Mouse (Mus musculus) forebrain, embryonic 16.5 days (tissue): ENCODE data around the gene Msi2. TPM values are rescaled to one million over a fixed set of nuclear protein-coding genes. Genes with fewer than 3 reads are reported as not detected.

ENCODE experiments used
- ATAC-seq: fragments of 200-750 bp; cut with Nextera tagmentation; 2 replicates; pipeline ENCODE4 v1.8.0; 2017; ENCODE audit warnings: mild to moderate bottlenecking, moderate library complexity
- H3K27ac ChIP-seq: fragments of 300-500 bp; sonication (generic); 2 replicates; pipeline ENCODE4 v1.5.1; 2014; ENCODE audit warnings: low read length, control low read depth
- H3K27me3 ChIP-seq: fragments of 300-500 bp; sonication (generic); replicated peaks from 2 replicates; pipeline ENCODE4 v1.6.1; 2014; ENCODE audit warnings: low read length; ENCODE audit not compliant: control insufficient read depth, insufficient read depth
- H3K36me3 ChIP-seq: fragments of 300-500 bp; sonication (generic); 2 replicates; pipeline ENCODE4 v1.6.1; 2014; ENCODE audit not compliant: control insufficient read depth, insufficient read depth
- H3K4me1 ChIP-seq: fragments of 300-500 bp; sonication (generic); replicated peaks from 2 replicates; pipeline ENCODE4 v1.6.1; 2014; ENCODE audit warnings: low read length; ENCODE audit not compliant: control insufficient read depth, insufficient read depth
- H3K4me2 ChIP-seq: fragments of 300-500 bp; sonication (generic); 2 replicates; pipeline ENCODE4 v1.6.1; 2014; ENCODE audit warnings: mild to moderate bottlenecking, low read length, control low read depth
- H3K4me3 ChIP-seq: fragments of 300-500 bp; sonication (generic); replicated peaks from 2 replicates; pipeline ENCODE4 v1.5.1; 2014; ENCODE audit warnings: mild to moderate bottlenecking, low read length, control low read depth
- H3K9ac ChIP-seq: fragments of 300-500 bp; sonication (generic); replicated peaks from 2 replicates; pipeline ENCODE4 v1.6.1; 2014; ENCODE audit warnings: low read depth, low read length, control low read depth
- H3K9me3 ChIP-seq: fragments of 300-500 bp; sonication (generic); 2 replicates; pipeline ENCODE4 v1.6.1; 2016; ENCODE audit warnings: low read length; ENCODE audit not compliant: control insufficient read depth
- WGBS: fragments of 180-500 bp; shearing (Covaris S2); extraction: QIAGEN DNeasy Blood & Tissue Kit; methylation state at CpG from one replicate; pipeline ENCODE4 v1.1.7; 2014; 5-methylcytosine and 5-hydroxymethylcytosine counted together
- polyA plus RNA-seq: library from polyadenylated mRNA; unstranded; fragments of >200 nt; fragmentation: Nextera tagmentation; extraction: Ambion mirVana; gene quantifications from 2 replicates; pipeline ENCODE4 v1.2.1, GENCODE M21; 2015

The Msi2 gene
- polyA plus RNA-seq, 1 experiment from 2014 or later: 23.4 TPM

DNA sequence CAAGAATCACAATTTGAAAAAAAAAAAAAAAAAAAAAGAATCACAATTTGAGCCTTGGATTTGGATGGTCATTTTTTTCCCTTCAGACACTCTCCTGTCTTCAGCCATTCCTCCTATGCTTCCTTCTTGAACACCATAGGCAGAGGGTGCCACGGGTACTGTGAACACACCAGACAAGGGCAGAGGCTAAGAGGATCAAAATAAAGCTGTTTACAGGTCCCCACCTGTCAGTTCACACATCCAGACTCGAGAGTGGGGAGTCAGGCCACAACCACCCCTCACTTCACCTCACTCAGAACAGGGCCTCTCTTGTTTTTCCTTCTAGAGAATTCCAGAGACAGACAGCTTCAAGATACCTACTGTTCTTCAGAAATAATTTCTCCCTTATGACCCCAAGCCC, 69.3 kb downstream of the Msi2 start:
- 29% methylated on average over 2 of the region's 2 CpGs for WGBS
- Histone ChIP-seq H3K9ac (no peak overlapping the region), H3K4me2 (no peak overlapping the region), H3K9me3 (no peaks in the 10 kb centered on the region), H3K36me3 (no peaks in the 10 kb centered on the region), H3K27me3 (no peaks in the 10 kb centered on the region), H3K27ac (peak overlapping the region; percentile 13; the same call in 1 of the 2 replicates), H3K4me3 (no peak overlapping the region), H3K4me1 (peaks cover 64% of the 10 kb centered on the region)
- ATAC-seq: no peak

GRCm38 (mm10) chr11:88648407-88648806, 69.9 kb downstream of the Msi2 start:
- Histone ChIP-seq H3K36me3 (no peaks in the 10 kb centered on the region), H3K4me1 (peaks cover 64% of the 10 kb centered on the region), H3K27me3 (no peaks in the 10 kb centered on the region), H3K9ac (no peak overlapping the region), H3K4me3 (no peak overlapping the region), H3K4me2 (no peak overlapping the region), H3K9me3 (no peaks in the 10 kb centered on the region), H3K27ac (peak overlapping the region; percentile 21)
- whole genome bisulfite sequencing: 23% methylated on average over 5 of the region's 5 CpGs
- peak; percentile 52 for ATAC-seq

DNA sequence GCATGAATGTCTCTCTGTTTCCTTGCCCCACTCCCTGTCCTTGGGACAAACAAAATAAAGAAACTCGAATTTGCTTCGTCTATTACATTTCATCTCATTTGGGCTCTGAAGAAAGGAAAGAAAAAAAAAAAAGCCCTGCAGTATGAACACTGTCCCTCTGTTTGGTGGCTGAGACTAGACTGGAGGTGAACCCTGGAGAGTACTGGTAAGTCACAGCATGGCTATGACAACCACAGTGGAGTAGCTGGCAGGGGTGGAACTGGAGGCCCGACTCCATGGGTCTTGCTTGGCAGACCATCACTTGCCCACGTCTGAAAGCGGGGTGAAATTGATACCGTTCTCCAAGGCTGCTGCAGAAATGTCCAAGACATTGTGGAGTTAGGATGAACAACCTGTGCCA, 71.8 kb downstream of the Msi2 start:
- 54% methylated on average over 6 of the region's 6 CpGs for WGBS
- no peak overlapping the region for H3K9ac ChIP-seq
- H3K4me3 ChIP-seq: no peak overlapping the region
- no peaks in the 10 kb centered on the region for H3K36me3 ChIP-seq
- ATAC-seq: no peak
- no peaks in the 10 kb centered on the region for H3K9me3 ChIP-seq
- H3K4me1 ChIP-seq: peaks cover 57% of the 10 kb centered on the region
- H3K27me3 ChIP-seq: no peaks in the 10 kb centered on the region
- no peak overlapping the region for H3K27ac ChIP-seq
- H3K4me2 ChIP-seq: no peak overlapping the region

DNA sequence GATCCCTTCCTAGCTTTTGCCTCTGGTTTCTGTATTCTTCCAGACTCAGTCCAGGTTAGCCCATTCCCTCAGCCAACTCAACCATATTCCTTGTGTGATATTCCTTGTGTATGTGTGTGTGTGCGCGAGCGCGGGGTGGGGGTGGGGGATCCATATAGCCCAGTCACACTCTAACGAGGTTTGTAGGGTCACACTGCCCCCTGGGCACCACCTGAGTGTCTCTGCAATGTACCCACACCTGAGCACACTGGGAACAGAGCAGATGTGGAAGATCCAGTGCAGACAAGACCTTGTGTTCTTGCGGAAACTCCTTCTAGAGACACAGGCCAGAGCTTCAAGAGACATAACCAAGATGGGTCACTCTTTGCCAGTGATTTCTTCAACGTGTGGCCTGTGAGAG, 72.5 kb downstream of the Msi2 start:
- Histone ChIP-seq H3K27me3 (no peaks in the 10 kb centered on the region), H3K27ac (peak overlapping the region; percentile 60), H3K9ac (no peak overlapping the region), H3K4me2 (no peak overlapping the region), H3K9me3 (no peaks in the 10 kb centered on the region), H3K4me3 (no peak overlapping the region), H3K4me1 (peaks cover 54% of the 10 kb centered on the region), H3K36me3 (no peaks in the 10 kb centered on the region)
- no peak for ATAC-seq
- 53% methylated on average over 7 of the region's 7 CpGs for WGBS

- peaks cover 47% of the 10 kb centered on the region for H3K4me1 ChIP-seq
Observed at GRCm38 (mm10) chr11:88644719-88645118, 73.6 kb downstream of the Msi2 start.

GRCm38 (mm10) chr11:88639862-88640261, 78.5 kb downstream of the Msi2 start:
- Histone ChIP-seq H3K4me1 (peaks cover 10% of the 10 kb centered on the region), H3K27ac (no peak overlapping the region), H3K4me3 (no peak overlapping the region), H3K36me3 (no peaks in the 10 kb centered on the region), H3K27me3 (no peaks in the 10 kb centered on the region), H3K9me3 (no peaks in the 10 kb centered on the region), H3K9ac (no peak overlapping the region), H3K4me2 (no peak overlapping the region)
- no peak for ATAC-seq
- WGBS: 56% methylated on average over 4 of the region's 4 CpGs

More at GRCm38 (mm10) chr11:88644719-88645118, 73.6 kb downstream of the Msi2 start:
- H3K36me3 ChIP-seq: no peaks in the 10 kb centered on the region
- ATAC-seq: no peak; the same call in 1 of the 2 replicates
- WGBS: 4% methylated on average over 7 of the region's 7 CpGs
- H3K27ac ChIP-seq: peak overlapping the region; percentile 60
- H3K9me3 ChIP-seq: no peaks in the 10 kb centered on the region
- H3K4me2 ChIP-seq: peak overlapping the region; percentile 0; the same call in 1 of the 2 replicates
- H3K9ac ChIP-seq: no peak overlapping the region
- no peak overlapping the region for H3K4me3 ChIP-seq
- no peaks in the 10 kb centered on the region for H3K27me3 ChIP-seq

GRCm38 (mm10) chr11:88638936-88639542, 79.3 kb downstream of the Msi2 start:
- H3K9me3 ChIP-seq: no peaks in the 10 kb centered on the region
- no peaks in the 10 kb centered on the region for H3K27me3 ChIP-seq
- no peak overlapping the region for H3K27ac ChIP-seq
- H3K4me1 ChIP-seq: peaks cover 6% of the 10 kb centered on the region; the same call in 1 of the 2 replicates
- WGBS: 78% methylated on average over 6 of the region's 6 CpGs
- H3K4me2 ChIP-seq: no peak overlapping the region
- H3K4me3 ChIP-seq: no peak overlapping the region
- no peak overlapping the region for H3K9ac ChIP-seq
- ATAC-seq: no peak
- H3K36me3 ChIP-seq: no peaks in the 10 kb centered on the region

GRCm38 (mm10) chr11:88638254-88638653, 80.1 kb downstream of the Msi2 start:
- no peak overlapping the region for H3K4me2 ChIP-seq
- no peak overlapping the region for H3K4me3 ChIP-seq
- H3K9ac ChIP-seq: no peak overlapping the region
- WGBS: 82% methylated on average over 2 of the region's 2 CpGs
- no peaks in the 10 kb centered on the region for H3K9me3 ChIP-seq
- H3K4me1 ChIP-seq: peaks cover 6% of the 10 kb centered on the region; the same call in 1 of the 2 replicates
- H3K36me3 ChIP-seq: no peaks in the 10 kb centered on the region
- no peaks in the 10 kb centered on the region for H3K27me3 ChIP-seq
- no peak for ATAC-seq
- no peak overlapping the region for H3K27ac ChIP-seq

- peaks cover 6% of the 10 kb centered on the region; the same call in 1 of the 2 replicates for H3K4me1 ChIP-seq
- no peak for ATAC-seq
- no peaks in the 10 kb centered on the region for H3K36me3 ChIP-seq
- no peak overlapping the region for H3K4me2 ChIP-seq
- 80% methylated on average over 6 of the region's 6 CpGs for WGBS
- no peaks in the 10 kb centered on the region for H3K27me3 ChIP-seq
- H3K27ac ChIP-seq: no peak overlapping the region
- no peak overlapping the region for H3K9ac ChIP-seq
- H3K9me3 ChIP-seq: no peaks in the 10 kb centered on the region
- H3K4me3 ChIP-seq: no peak overlapping the region
Observed at GRCm38 (mm10) chr11:88636934-88637333, 81.4 kb downstream of the Msi2 start.

GRCm38 (mm10) chr11:88636319-88636718, 82.0 kb downstream of the Msi2 start:
- H3K9me3 ChIP-seq: no peaks in the 10 kb centered on the region
- 86% methylated on average over 5 of the region's 5 CpGs for WGBS

More at GRCm38 (mm10) chr11:88636319-88636718, 82.0 kb downstream of the Msi2 start:
- Histone ChIP-seq H3K4me2 (no peak overlapping the region), H3K4me3 (no peak overlapping the region), H3K27me3 (no peaks in the 10 kb centered on the region), H3K4me1 (peaks cover 6% of the 10 kb centered on the region; the same call in 1 of the 2 replicates), H3K9ac (no peak overlapping the region), H3K36me3 (no peaks in the 10 kb centered on the region), H3K27ac (no peak overlapping the region)
- ATAC-seq: no peak
